Mouse (Mus musculus) urinary bladder, postnatal 14 days (tissue): ENCODE measurements around the gene Olfr1434.
"Not testable (repeated sequence)": the region's sequence is repeated elsewhere in the genome, so short reads cannot be mapped to it uniquely, and the experiment has no call there.

ENCODE experiments used
- DNase-seq: peaks from one replicate; pipeline ENCODE4 v3.0.0; 2021; ENCODE audit warnings: low spot score

The Olfr1434 gene

GRCm38 (mm10) chr19:12279554-12279953 is at the start of gene Olfr1434:
Gene Olfr1434, plus strand, starts transcription at chr19:12279854.
- no peak for DNase-seq

DNA sequence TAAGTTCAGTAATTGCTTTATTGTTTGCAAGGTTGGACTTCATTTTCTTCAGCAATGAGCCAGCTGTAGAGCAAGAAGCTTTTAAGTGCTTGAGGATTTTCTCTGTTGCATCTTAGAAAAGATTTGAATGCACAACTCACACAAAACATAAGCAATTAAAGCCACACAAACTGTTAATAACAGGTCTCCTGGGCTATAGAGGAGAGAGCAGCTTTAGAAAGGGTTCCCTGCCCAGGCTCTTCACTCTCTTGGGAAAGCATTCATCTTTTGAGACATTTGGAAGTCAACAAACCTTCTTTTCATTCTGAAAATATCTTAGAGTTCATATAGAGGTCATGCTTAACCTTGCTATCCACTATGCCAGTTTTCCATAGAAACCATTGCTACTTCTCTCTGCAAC is 47.2 kb upstream of the Olfr1434 start, which contains the start of gene Olfr1432:
Olfr1432 (minus strand) TSS at position 101 of the 400 bp plus-strand sequence.
- DNase-seq: not testable (repeated sequence)

DNA sequence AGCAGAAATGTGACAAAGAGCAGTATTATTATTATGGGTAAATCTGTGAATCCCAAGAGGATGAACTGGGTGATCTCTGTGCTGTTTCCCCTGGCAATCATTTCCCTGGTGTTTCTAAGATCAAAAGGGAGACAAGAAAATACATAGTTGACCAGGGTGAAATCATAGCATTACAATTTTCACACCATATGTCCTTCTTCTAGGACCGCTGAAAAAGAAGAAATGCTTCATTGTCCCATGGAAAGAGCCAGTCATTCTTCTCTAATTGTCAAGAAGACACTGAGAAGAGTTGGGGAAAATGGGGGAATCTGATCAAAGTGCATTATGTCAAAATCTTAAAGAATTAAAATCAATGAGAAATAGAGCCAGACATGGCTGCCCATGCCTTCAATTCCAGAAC is 38.1 kb upstream of the Olfr1434 start, which contains the start of gene Olfr262:
Olfr262 (minus strand) TSS at position 101 of the 400 bp plus-strand sequence.
- DNase-seq: no peak

GRCm38 (mm10) chr19:12260732-12261131 is 18.9 kb upstream of the Olfr1434 start, which contains the start of gene Olfr235:
Gene Olfr235, plus strand, starts transcription at chr19:12261032.
- no peak for DNase-seq

DNA sequence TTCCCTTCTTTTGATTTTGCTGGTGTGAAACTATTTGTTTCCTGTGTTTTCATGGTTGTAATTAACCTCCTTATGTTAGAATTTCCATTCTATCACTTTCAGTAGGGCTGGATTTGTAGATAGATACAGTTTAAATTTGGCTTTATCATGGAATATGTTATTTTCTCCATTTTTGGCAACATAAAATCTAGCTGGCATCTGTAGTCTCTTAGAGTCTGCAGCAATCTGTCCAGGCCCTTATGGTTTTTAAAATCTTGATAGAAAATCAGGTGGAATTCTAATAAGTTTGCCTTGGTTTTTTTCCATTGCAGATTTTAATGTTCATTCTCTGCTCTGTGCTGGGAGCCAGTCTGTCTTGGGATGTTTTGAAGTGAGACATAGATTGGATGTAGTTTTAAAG is 13.3 kb downstream of the Olfr1434 start:
- DNase-seq: no peak

DNA sequence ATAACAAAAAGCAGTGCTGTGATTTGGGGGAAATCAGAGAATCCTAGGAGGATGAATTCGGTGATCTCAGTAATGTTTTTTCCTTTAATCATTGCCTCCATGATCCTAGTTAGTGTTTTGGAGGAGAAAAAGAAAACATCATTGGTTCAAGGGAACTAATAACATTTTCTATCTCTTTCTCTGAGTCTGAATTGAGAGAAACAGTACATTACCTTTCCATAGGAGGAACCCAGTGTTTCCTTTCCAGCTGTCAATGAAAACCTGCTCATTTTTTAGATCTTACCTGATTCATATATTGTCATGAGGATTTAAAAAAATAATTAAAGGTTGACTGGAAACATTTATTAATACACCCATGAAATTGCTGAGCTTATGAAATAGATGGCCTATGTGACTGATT is 19.4 kb downstream of the Olfr1434 start, which contains the start of gene Olfr1436:
Olfr1436 (minus strand) TSS at position 101 of the 400 bp plus-strand sequence.
- not testable (repeated sequence) for DNase-seq

DNA sequence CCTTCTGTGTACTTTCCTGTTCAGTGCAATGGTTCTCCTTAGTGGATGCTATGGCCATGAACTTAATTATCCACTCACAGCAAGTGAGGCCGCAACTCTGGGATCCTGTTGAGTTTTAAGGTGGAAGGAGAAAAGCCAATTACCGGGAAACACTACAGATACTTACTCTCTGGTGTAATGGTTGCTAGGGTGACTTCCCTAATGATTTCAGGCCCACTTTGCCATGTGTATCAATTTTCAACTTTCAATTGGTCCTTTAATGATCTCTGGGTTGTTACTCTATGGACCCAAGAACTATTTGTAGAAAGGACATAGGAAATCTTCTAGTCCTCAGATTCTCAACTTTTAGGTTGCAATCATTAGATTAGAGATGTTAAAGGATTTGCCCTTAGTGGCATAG is 45.3 kb downstream of the Olfr1434 start, which contains the start of gene Olfr1437:
Olfr1437 (minus strand) TSS at position 101 of the 400 bp plus-strand sequence.
- no peak for DNase-seq
